27 mouse cellular contexts compared by ENCODE assay signal in genomic region chr11:103394604-103395003, GRCm38 (mm10).
"Had no signal": no experiment of that assay in that cellular context is flagged by ENCODE, and none has a peak within 500 bp of the region (broad histone marks: within the 10 kb centered on the region; RNA-seq: fewer than 3 reads in every experiment).

No protein-coding gene starts in this region.

- H3K4me2 ChIP-seq: embryonic facial prominence, embryonic 12.5 days; embryonic facial prominence, embryonic 15.5 days; forebrain, embryonic 12.5 days; forebrain, embryonic 13.5 days; forebrain, embryonic 15.5 days had no signal

- H3K9me3 ChIP-seq: embryonic facial prominence, embryonic 12.5 days; embryonic facial prominence, embryonic 15.5 days; forebrain, embryonic 10.5 days; forebrain, embryonic 12.5 days; forebrain, embryonic 13.5 days; forebrain, embryonic 15.5 days; heart, embryonic 10.5 days had no signal

- H3K4me3 ChIP-seq: embryonic facial prominence, embryonic 12.5 days; embryonic facial prominence, embryonic 15.5 days; erythroblast, embryonic 14.5 days; forebrain, embryonic 10.5 days; forebrain, embryonic 12.5 days; forebrain, embryonic 13.5 days; forebrain, embryonic 15.5 days; gastrocnemius, adult 2 months; heart, adult 2 months; heart, embryonic 10.5 days had no signal

- H3K4me1 ChIP-seq: embryonic facial prominence, embryonic 12.5 days; embryonic facial prominence, embryonic 15.5 days; forebrain, embryonic 10.5 days; forebrain, embryonic 12.5 days; forebrain, embryonic 13.5 days; forebrain, embryonic 15.5 days had no signal

- H3K27ac ChIP-seq: embryonic facial prominence, embryonic 12.5 days; embryonic facial prominence, embryonic 15.5 days; forebrain, embryonic 10.5 days; forebrain, embryonic 12.5 days; forebrain, embryonic 13.5 days; forebrain, embryonic 15.5 days; heart, adult 2 months; heart, embryonic 10.5 days had no signal

- DNase-seq: cerebellum, adult 2 months; cerebellum, adult 8-10 months; cerebellum, adult 9-10 months; cerebellum, adult 9-11 months; cerebellum, postnatal 10 days; cerebellum, postnatal 14 days; cerebellum, postnatal 25 days; cerebellum, postnatal 36 days; embryo, embryonic 11 days; forebrain, postnatal 0 days; gastrocnemius, adult 2 months; gastrocnemius, postnatal 10 days; gastrocnemius, postnatal 14 days; gastrocnemius, postnatal 25 days; gastrocnemius, postnatal 36 days; heart, adult 18-20 months; heart, adult 2 months had no signal

- H3K9ac ChIP-seq: embryonic facial prominence, embryonic 12.5 days; embryonic facial prominence, embryonic 15.5 days; forebrain, embryonic 12.5 days; forebrain, embryonic 13.5 days; forebrain, embryonic 15.5 days; forebrain, postnatal 0 days had no signal

- H3K27me3 ChIP-seq: embryonic facial prominence, embryonic 12.5 days; embryonic facial prominence, embryonic 15.5 days; forebrain, embryonic 12.5 days; forebrain, embryonic 13.5 days; forebrain, embryonic 15.5 days had no signal

- ATAC-seq: forebrain, embryonic 13.5 days; forebrain, embryonic 14.5 days; forebrain, embryonic 15.5 days; forebrain, embryonic 16.5 days; forebrain, postnatal 0 days had no signal
